Mouse (Mus musculus): ENCODE data around the gene Elf2.
"Not testable (repeated sequence)": the region's sequence is repeated elsewhere in the genome, so short reads cannot be mapped to it uniquely, and the experiment has no call there.

Elf2 gene

GRCm38 (mm10) chr3:51359558-51360307 is 19.3 kb upstream of the Elf2 start:
- no peak for DNase-seq (ENCODE audit: low read depth, low spot score)

GRCm38 (mm10) chr3:51358660-51359557 is 18.4 kb upstream of the Elf2 start:
- peak; percentile 55 for DNase-seq (ENCODE audit: low read depth, low spot score)

- peak; percentile 50 for DNase-seq (ENCODE audit: low read depth, low spot score)
These were observed 17.7 kb upstream of the Elf2 start for GRCm38 (mm10) chr3:51358181-51358580.

GRCm38 (mm10) chr3:51357624-51358023 is 17.2 kb upstream of the Elf2 start:
- DNase-seq (ENCODE audit: low read depth, low spot score), result no peak

- DNase-seq (ENCODE audit: low read depth, low spot score), result peak; percentile 22
These were observed 16.6 kb upstream of the Elf2 start for GRCm38 (mm10) chr3:51357078-51357477.

- DNase-seq (ENCODE audit: low read depth, low spot score), result not testable (repeated sequence)
These were observed 14.5 kb upstream of the Elf2 start for GRCm38 (mm10) chr3:51354956-51355355.

- no peak for DNase-seq (ENCODE audit: low read depth, low spot score)
These were observed 13.6 kb upstream of the Elf2 start for GRCm38 (mm10) chr3:51354034-51354427.

- peak; percentile 68 for DNase-seq (ENCODE audit: low read depth, low spot score)
These were observed 13.0 kb upstream of the Elf2 start for GRCm38 (mm10) chr3:51353325-51354033.

GRCm38 (mm10) chr3:51350806-51351205 is 10.3 kb upstream of the Elf2 start:
- DNase-seq (ENCODE audit: low read depth, low spot score), result no peak

GRCm38 (mm10) chr3:51348646-51349238 is 8.3 kb upstream of the Elf2 start:
- DNase-seq (ENCODE audit: low read depth, low spot score), result peak; percentile 41

- not testable (repeated sequence) for DNase-seq (ENCODE audit: low read depth, low spot score)
These were observed 4.6 kb upstream of the Elf2 start for GRCm38 (mm10) chr3:51345017-51345416.

GRCm38 (mm10) chr3:51344182-51344581 is 3.7 kb upstream of the Elf2 start:
- not testable (repeated sequence) for DNase-seq (ENCODE audit: low read depth, low spot score)

- no peak for DNase-seq (ENCODE audit: low read depth, low spot score)
These were observed 2.8 kb upstream of the Elf2 start for GRCm38 (mm10) chr3:51343260-51343659.

- DNase-seq (ENCODE audit: low read depth, low spot score), result no peak
These were observed 1.7 kb upstream of the Elf2 start for GRCm38 (mm10) chr3:51342152-51342551.

- peak; percentile 89 for DNase-seq (ENCODE audit: low read depth, low spot score)
These were observed 1.0 kb upstream of the Elf2 start for GRCm38 (mm10) chr3:51341268-51342081.

GRCm38 (mm10) chr3:51339734-51340551 is 520 bp downstream of the Elf2 start:
- DNase-seq (ENCODE audit: low read depth, low spot score), result peak; percentile 60

GRCm38 (mm10) chr3:51339378-51339733 is 1.1 kb downstream of the Elf2 start:
- DNase-seq (ENCODE audit: low read depth, low spot score), result no peak

GRCm38 (mm10) chr3:51335378-51335777 is 5.1 kb downstream of the Elf2 start:
- no peak for DNase-seq (ENCODE audit: low read depth, low spot score)

- no peak for DNase-seq (ENCODE audit: low read depth, low spot score)
These were observed 6.5 kb downstream of the Elf2 start for GRCm38 (mm10) chr3:51333950-51334349.

Measured in brain, adult 2 months (tissue).